Mouse (Mus musculus) kidney, postnatal 0 days (tissue): ENCODE data around the gene Erc2. TPM values are rescaled to one million over a fixed set of nuclear protein-coding genes. Genes with fewer than 3 reads are reported as not detected.

ENCODE experiments used
- ATAC-seq: fragments of 200-750 bp; cut with Nextera tagmentation; replicated peaks from 2 replicates; pipeline ENCODE4 v1.8.0; 2017; ENCODE audit warnings: low read depth, moderate number of reproducible peaks, moderate TSS enrichment, moderate library complexity; ENCODE audit not compliant: low FRiP score
- DNase-seq: peaks from one replicate; pipeline ENCODE4 v3.0.0-alpha.2; 2016; ENCODE audit warnings: low spot score
- H3K27ac ChIP-seq: fragments of 300-500 bp; sonication (generic); 2 replicates; pipeline ENCODE4 v1.5.1; 2014; ENCODE audit warnings: mild to moderate bottlenecking
- H3K27me3 ChIP-seq: fragments of 300-500 bp; sonication (generic); 2 replicates; pipeline ENCODE4 v1.6.1; 2014; ENCODE audit warnings: low read length, mixed read lengths; ENCODE audit not compliant: insufficient read depth
- H3K36me3 ChIP-seq: fragments of 300-500 bp; sonication (generic); 2 replicates; pipeline ENCODE4 v1.6.1; 2014; ENCODE audit warnings: low read length, mixed read lengths; ENCODE audit not compliant: insufficient read depth
- H3K4me1 ChIP-seq: fragments of 300-500 bp; sonication (generic); replicated peaks from 2 replicates; pipeline ENCODE4 v1.6.1; 2014; ENCODE audit warnings: antibody characterized with exemption, low read length, mixed read lengths; ENCODE audit not compliant: insufficient read depth
- H3K4me2 ChIP-seq: fragments of 300-500 bp; sonication (generic); 2 replicates; pipeline ENCODE4 v1.6.1; 2014; ENCODE audit warnings: mild to moderate bottlenecking, low read length, moderate library complexity, mixed read lengths
- H3K4me3 ChIP-seq: fragments of 300-500 bp; sonication (generic); replicated peaks from 2 replicates; pipeline ENCODE4 v1.5.1; 2014; ENCODE audit warnings: low read depth, low read length
- H3K9ac ChIP-seq: fragments of 300-500 bp; sonication (generic); 2 replicates; pipeline ENCODE4 v1.6.1; 2014; ENCODE audit warnings: low read depth, low read length
- H3K9me3 ChIP-seq: fragments of 300-500 bp; sonication (generic); replicated peaks from 2 replicates; pipeline ENCODE4 v1.6.1; 2016; ENCODE audit warnings: low read length, inconsistent platforms, mixed read lengths
- CTCF ChIP-seq: IDR thresholded peaks from 2 replicates; pipeline ENCODE4 v1.5.1; 2016; ENCODE audit warnings: antibody characterized with exemption, low read depth, mild to moderate bottlenecking, moderate library complexity
- WGBS: fragments of 180-500 bp; shearing (Covaris S2); extraction: QIAGEN DNeasy Blood & Tissue Kit; methylation state at CpG from one replicate; pipeline ENCODE4 v1.1.7; 2014; 5-methylcytosine and 5-hydroxymethylcytosine counted together
- polyA plus RNA-seq: library from polyadenylated mRNA; unstranded; fragments of >200 nt; fragmentation: Nextera tagmentation; extraction: Ambion mirVana; gene quantifications from 2 replicates; pipeline ENCODE4 v1.2.1, GENCODE M21; 2015

Erc2 gene
- polyA plus RNA-seq, 1 experiment from 2014 or later: 6.8 TPM

GRCm38 (mm10) chr14:28069826-28070225, 447.6 kb downstream of the Erc2 start:
- DNase-seq: no peak
- Histone ChIP-seq H3K27ac (no peak overlapping the region), H3K36me3 (no peaks in the 10 kb centered on the region), H3K9me3 (no peaks in the 10 kb centered on the region), H3K4me3 (no peak overlapping the region), H3K9ac (no peak overlapping the region), H3K4me2 (no peak overlapping the region), H3K27me3 (no peaks in the 10 kb centered on the region), H3K4me1 (no peaks in the 10 kb centered on the region)
- TF ChIP-seq CTCF: no peak
- no peak for ATAC-seq
- 86% methylated on average over 2 of the region's 2 CpGs for WGBS

- no peaks in the 10 kb centered on the region for H3K4me1 ChIP-seq
- no peaks in the 10 kb centered on the region for H3K9me3 ChIP-seq
- DNase-seq (no peak), ATAC-seq (no peak)
- no peak for TF ChIP-seq CTCF
- 52% methylated on average over 3 of the region's 3 CpGs for WGBS
- no peaks in the 10 kb centered on the region for H3K36me3 ChIP-seq
- no peaks in the 10 kb centered on the region for H3K27me3 ChIP-seq
- H3K4me3 ChIP-seq: no peak overlapping the region
- no peak overlapping the region for H3K4me2 ChIP-seq
- H3K9ac ChIP-seq: no peak overlapping the region
- no peak overlapping the region for H3K27ac ChIP-seq
Measured at GRCm38 (mm10) chr14:28072561-28072960, 450.3 kb downstream of the Erc2 start.

- 32% methylated on average over 8 of the region's 8 CpGs for WGBS
- H3K4me2 ChIP-seq: no peak overlapping the region
- no peak; the same call in 1 of the 2 replicates for ATAC-seq
- no peaks in the 10 kb centered on the region for H3K4me1 ChIP-seq
- no peaks in the 10 kb centered on the region for H3K36me3 ChIP-seq
- H3K9ac ChIP-seq: no peak overlapping the region
- H3K27ac ChIP-seq: no peak overlapping the region
- no peaks in the 10 kb centered on the region for H3K9me3 ChIP-seq
- H3K4me3 ChIP-seq: no peak overlapping the region
- TF ChIP-seq CTCF: peak; percentile 73
- H3K27me3 ChIP-seq: no peaks in the 10 kb centered on the region
- DNase-seq: peak; percentile 69
Measured at GRCm38 (mm10) chr14:28089636-28090443, 467.6 kb downstream of the Erc2 start.

GRCm38 (mm10) chr14:28091367-28091766, 469.1 kb downstream of the Erc2 start:
- 94% methylated on average over 1 of the region's 1 CpGs for WGBS
- H3K9ac ChIP-seq: no peak overlapping the region

GRCm38 (mm10) chr14:28093214-28093613, 471.0 kb downstream of the Erc2 start:
- no peaks in the 10 kb centered on the region for H3K27me3 ChIP-seq
- TF ChIP-seq CTCF: peak; percentile 44
- ATAC-seq: no peak
- H3K9me3 ChIP-seq: no peaks in the 10 kb centered on the region
- H3K4me3 ChIP-seq: no peak overlapping the region
- H3K4me1 ChIP-seq: no peaks in the 10 kb centered on the region
- no peak overlapping the region for H3K4me2 ChIP-seq
- DNase-seq: no peak
- H3K9ac ChIP-seq: no peak overlapping the region
- WGBS: 65% methylated on average over 4 of the region's 4 CpGs
- no peak overlapping the region for H3K27ac ChIP-seq
- no peaks in the 10 kb centered on the region for H3K36me3 ChIP-seq

More at GRCm38 (mm10) chr14:28091367-28091766, 469.1 kb downstream of the Erc2 start:
- Histone ChIP-seq H3K4me1 (no peaks in the 10 kb centered on the region), H3K27me3 (no peaks in the 10 kb centered on the region), H3K9me3 (no peaks in the 10 kb centered on the region), H3K4me2 (no peak overlapping the region), H3K36me3 (no peaks in the 10 kb centered on the region), H3K27ac (no peak overlapping the region), H3K4me3 (no peak overlapping the region)
- no peak for DNase-seq
- no peak for TF ChIP-seq CTCF
- ATAC-seq: no peak

- ATAC-seq (no peak), DNase-seq (no peak)
- WGBS: 89% methylated on average over 1 of the region's 1 CpGs
- H3K4me3 ChIP-seq: no peak overlapping the region
- H3K4me2 ChIP-seq: no peak overlapping the region
- H3K27ac ChIP-seq: no peak overlapping the region
- no peak overlapping the region for H3K9ac ChIP-seq
- no peaks in the 10 kb centered on the region for H3K27me3 ChIP-seq
- H3K9me3 ChIP-seq: no peaks in the 10 kb centered on the region
- TF ChIP-seq CTCF: no peak
- no peaks in the 10 kb centered on the region for H3K36me3 ChIP-seq
- no peaks in the 10 kb centered on the region for H3K4me1 ChIP-seq
Measured at GRCm38 (mm10) chr14:28093913-28094312, 471.7 kb downstream of the Erc2 start.

GRCm38 (mm10) chr14:28099084-28099483, 476.9 kb downstream of the Erc2 start:
- Histone ChIP-seq H3K27ac (no peak overlapping the region), H3K36me3 (no peaks in the 10 kb centered on the region), H3K4me1 (no peaks in the 10 kb centered on the region), H3K9me3 (no peaks in the 10 kb centered on the region), H3K9ac (no peak overlapping the region), H3K4me3 (no peak overlapping the region), H3K4me2 (no peak overlapping the region), H3K27me3 (no peaks in the 10 kb centered on the region)
- DNase-seq (no peak), ATAC-seq (no peak)
- WGBS: 74% methylated on average over 5 of the region's 5 CpGs
- TF ChIP-seq CTCF: no peak
